Mouse (Mus musculus) CD4-positive, CD25-positive, alpha-beta regulatory T cell (primary cell): ENCODE measurements around the gene Slc35f5. TPM values are rescaled to one million over a fixed set of nuclear protein-coding genes. Genes with fewer than 3 reads are reported as not detected.

Source experiments
- polyA plus RNA-seq: library from polyadenylated mRNA; unstranded; fragments of 100-300 nt; shearing (Covaris generic); gene quantifications from one replicate; pipeline ENCODE4 v1.2.1, GENCODE M21; 2017

The Slc35f5 gene
- 1.6 TPM for polyA plus RNA-seq

DNA sequence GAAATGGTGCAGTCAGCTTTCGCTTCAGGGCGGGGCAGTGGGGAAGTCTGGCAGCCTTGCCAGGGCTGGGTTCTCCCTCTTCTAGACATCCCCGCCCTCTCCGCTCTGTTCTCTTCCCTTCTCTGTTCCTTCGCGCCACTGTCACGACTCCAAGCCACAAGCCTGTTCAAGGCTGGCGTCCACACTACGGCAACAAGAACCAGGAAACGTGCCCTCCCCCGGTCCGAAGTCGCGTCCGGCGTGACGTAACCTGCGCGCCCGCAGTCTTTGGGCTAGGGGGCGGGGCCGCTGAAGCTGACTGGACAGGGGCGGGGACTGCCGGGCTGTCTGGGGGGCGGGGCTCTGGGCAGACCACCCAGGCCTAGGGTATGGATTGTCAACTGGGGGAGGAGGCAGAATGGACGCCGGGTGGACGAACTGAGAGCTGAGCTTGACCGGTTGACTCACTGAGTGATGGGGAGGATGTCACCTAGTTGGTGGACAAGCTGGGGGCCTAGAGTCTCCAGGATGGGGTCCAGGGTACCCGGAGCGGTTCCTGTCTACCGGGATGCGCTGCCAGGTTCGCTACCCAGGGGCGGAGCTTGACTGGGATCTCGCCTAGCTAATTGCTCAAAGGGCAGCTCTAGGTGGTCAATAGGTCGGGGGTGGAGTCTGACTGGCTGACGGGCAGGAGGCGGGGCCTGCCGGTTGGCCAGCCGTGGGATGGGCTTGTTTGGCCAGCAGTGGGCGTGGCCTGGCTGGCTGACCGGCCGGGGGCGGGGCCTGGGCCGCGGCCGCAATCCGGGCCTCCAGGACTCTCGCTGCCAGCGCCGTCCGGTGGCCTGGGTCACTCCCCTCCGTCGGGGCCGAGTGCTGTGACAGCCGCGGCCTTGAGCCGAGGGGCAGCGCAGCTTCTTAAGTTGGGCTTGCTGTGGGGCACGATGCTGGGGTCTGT is at the start of gene Slc35f5:
Gene Slc35f5 (plus strand): TSS at position 337 of the 934 bp plus-strand sequence.

Other genes starting within 250 kb of the Slc35f5 start
- 1,167 TPM for gene Actr3, start 124.9 kb upstream of the Slc35f5 start, polyA plus RNA-seq
- gene Gpr39, start 116.4 kb downstream of the Slc35f5 start, polyA plus RNA-seq: not detected